9 mouse cellular contexts compared by ENCODE assay signal in the genomic region with DNA sequence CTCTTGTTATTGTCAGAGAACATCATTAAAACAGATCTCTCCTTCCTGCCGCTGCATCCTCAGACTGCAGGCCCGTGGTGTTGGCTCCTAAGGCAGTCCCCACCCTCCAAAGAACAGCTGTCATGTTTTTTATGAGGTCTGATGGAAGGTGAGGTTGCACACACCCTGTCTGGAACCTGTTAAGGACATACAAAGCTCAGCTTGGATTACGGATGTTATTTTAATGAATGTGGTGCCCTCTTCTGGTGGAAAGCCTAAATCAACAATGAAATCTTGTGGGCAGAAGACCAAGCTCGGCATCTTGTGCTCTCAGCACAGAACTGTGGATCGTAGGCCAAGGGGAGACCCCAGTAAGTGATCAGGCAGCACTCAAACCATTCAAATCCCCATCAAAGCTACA.
DNase-seq lines count a peak whose midpoint lies in the region; ATAC-seq and TF ChIP-seq lines count a peak whose summit lies in the region.
"Had no signal": no experiment of that assay in that cellular context is flagged by ENCODE, and none has a peak within 500 bp of the region (broad histone marks: within the 10 kb centered on the region; RNA-seq: fewer than 3 reads in every experiment).

No protein-coding gene starts in this region.

- TF ChIP-seq CTCF in heart, postnatal 0 days (IDR thresholded peaks at IDR 0.05; ENCODE audit: low read depth), result peak; percentile 59
- TF ChIP-seq CTCF in lung, adult 2 months (IDR thresholded peaks at IDR 0.05; ENCODE audit: insufficient read depth, low read length), result 0 out of 2 replicates have a peak, but pooled peaks have one; percentile 10

- DNase-seq in 416B (ENCODE audit: low read depth) (peak; percentile 50), MN1 (ENCODE audit: low spot score) (peak; percentile 6)
- DNase-seq in embryo, embryonic 10 days (ENCODE audit: low spot score), result peak; percentile 81
- peak; percentile 36 for DNase-seq in heart, postnatal 0 days (ENCODE audit: low spot score)
- peak; percentile 36 to 57 for DNase-seq in kidney, postnatal 36 days
- peak; percentile 33 for DNase-seq in lung, adult 2 months
- peak; percentile 79 to 80 for DNase-seq in right cerebral cortex, postnatal 10 days (ENCODE audit: low spot score in 2 of 2)

- ATAC-seq in heart, postnatal 0 days (ENCODE audit: insufficient read depth, low read depth), result no peak
- ATAC-seq in activated CD4-positive, CD25-positive, alpha-beta regulatory T cell, adult 4 months, result no peak

- 30% methylated on average over 5 of the region's 5 CpGs for WGBS in heart, postnatal 0 days
- 16% methylated on average over 5 of the region's 5 CpGs for WGBS in lung, adult 2 months

- no peak overlapping the region for H3K27ac ChIP-seq in heart, postnatal 0 days (ENCODE audit: low read depth)
- H3K27ac ChIP-seq: heart, embryonic 13.5 days had no signal

- no peak for TF ChIP-seq EP300 in heart, postnatal 0 days (IDR thresholded peaks at IDR 0.05; ENCODE audit: low read depth)

- no peaks in the 10 kb centered on the region for H3K9me3 ChIP-seq in heart, postnatal 0 days (replicated peaks; ENCODE audit: control insufficient read depth, low read length)
- H3K9me3 ChIP-seq: heart, embryonic 13.5 days had no signal

- no peaks in the 10 kb centered on the region for H3K36me3 ChIP-seq in heart, postnatal 0 days (replicated peaks; ENCODE audit: control insufficient read depth, insufficient read depth, low read length)
- H3K36me3 ChIP-seq: heart, embryonic 13.5 days had no signal

- no peak overlapping the region for H3K9ac ChIP-seq in heart, postnatal 0 days (replicated peaks; ENCODE audit: low read depth, low read length)
- H3K9ac ChIP-seq: heart, embryonic 13.5 days had no signal

- H3K27me3 ChIP-seq in heart, postnatal 0 days (ENCODE audit: control insufficient read depth, insufficient read depth, low read length), result no peaks in the 10 kb centered on the region
- H3K27me3 ChIP-seq: heart, embryonic 13.5 days had no signal

- TF ChIP-seq POLR2A in lung, adult 2 months (IDR thresholded peaks at IDR 0.05; ENCODE audit: borderline replicate concordance, extremely low read depth, low read depth, low read length), result no peak

- H3K4me3 ChIP-seq in heart, postnatal 0 days (ENCODE audit: low read depth, low read length), result no peak overlapping the region
- H3K4me3 ChIP-seq in lung, adult 2 months (replicated peaks; ENCODE audit: extremely low read depth, low read depth, low read length), result no peak overlapping the region
- H3K4me3 ChIP-seq: heart, embryonic 13.5 days had no signal

- peak overlapping the region; percentile 19; the same call in 1 of the 2 replicates for H3K4me2 ChIP-seq in heart, postnatal 0 days (ENCODE audit: low read depth, low read length)
- H3K4me2 ChIP-seq: heart, embryonic 13.5 days had no signal

- no peaks in the 10 kb centered on the region for H3K4me1 ChIP-seq in heart, postnatal 0 days (ENCODE audit: control insufficient read depth, insufficient read depth)
- H3K4me1 ChIP-seq in lung, adult 2 months (ENCODE audit: control insufficient read depth, insufficient read depth, low read length), result 0 out of 2 replicates have a peak, but pooled peaks cover 2% of the 10 kb centered on the region
- H3K4me1 ChIP-seq: heart, embryonic 13.5 days had no signal

Comparison
In these comparisons a context has a peak if more than half of its experiments do, and no peak if none do; other contexts are left out.
1. DNase-seq: peak in every context shown above with its lines; median percentile 81 in embryo, embryonic 10 days; 80 in right cerebral cortex, postnatal 10 days; 50 in 416B; 46 in kidney, postnatal 36 days; 36 in heart, postnatal 0 days; 33 in lung, adult 2 months; 6 in MN1.